Mouse (Mus musculus) kidney, postnatal 0 days (tissue): ENCODE results near the gene Tmc3. TPM values are rescaled to one million over a fixed set of nuclear protein-coding genes. Genes with fewer than 3 reads are reported as not detected.

Source experiments
- ATAC-seq: fragments of 200-750 bp; cut with Nextera tagmentation; replicated peaks from 2 replicates; pipeline ENCODE4 v1.8.0; 2017; ENCODE audit warnings: low read depth, moderate number of reproducible peaks, moderate TSS enrichment, moderate library complexity; ENCODE audit not compliant: low FRiP score
- DNase-seq: peaks from one replicate; pipeline ENCODE4 v3.0.0-alpha.2; 2016; ENCODE audit warnings: low spot score
- H3K27ac ChIP-seq: fragments of 300-500 bp; sonication (generic); 2 replicates; pipeline ENCODE4 v1.5.1; 2014; ENCODE audit warnings: mild to moderate bottlenecking
- H3K27me3 ChIP-seq: fragments of 300-500 bp; sonication (generic); 2 replicates; pipeline ENCODE4 v1.6.1; 2014; ENCODE audit warnings: low read length, mixed read lengths; ENCODE audit not compliant: insufficient read depth
- H3K36me3 ChIP-seq: fragments of 300-500 bp; sonication (generic); 2 replicates; pipeline ENCODE4 v1.6.1; 2014; ENCODE audit warnings: low read length, mixed read lengths; ENCODE audit not compliant: insufficient read depth
- H3K4me1 ChIP-seq: fragments of 300-500 bp; sonication (generic); replicated peaks from 2 replicates; pipeline ENCODE4 v1.6.1; 2014; ENCODE audit warnings: antibody characterized with exemption, low read length, mixed read lengths; ENCODE audit not compliant: insufficient read depth
- H3K4me2 ChIP-seq: fragments of 300-500 bp; sonication (generic); 2 replicates; pipeline ENCODE4 v1.6.1; 2014; ENCODE audit warnings: mild to moderate bottlenecking, low read length, moderate library complexity, mixed read lengths
- H3K4me3 ChIP-seq: fragments of 300-500 bp; sonication (generic); replicated peaks from 2 replicates; pipeline ENCODE4 v1.5.1; 2014; ENCODE audit warnings: low read depth, low read length
- H3K9ac ChIP-seq: fragments of 300-500 bp; sonication (generic); 2 replicates; pipeline ENCODE4 v1.6.1; 2014; ENCODE audit warnings: low read depth, low read length
- H3K9me3 ChIP-seq: fragments of 300-500 bp; sonication (generic); replicated peaks from 2 replicates; pipeline ENCODE4 v1.6.1; 2016; ENCODE audit warnings: low read length, inconsistent platforms, mixed read lengths
- CTCF ChIP-seq: IDR thresholded peaks from 2 replicates; pipeline ENCODE4 v1.5.1; 2016; ENCODE audit warnings: antibody characterized with exemption, low read depth, mild to moderate bottlenecking, moderate library complexity
- WGBS: fragments of 180-500 bp; shearing (Covaris S2); extraction: QIAGEN DNeasy Blood & Tissue Kit; methylation state at CpG from one replicate; pipeline ENCODE4 v1.1.7; 2014; 5-methylcytosine and 5-hydroxymethylcytosine counted together
- polyA plus RNA-seq: library from polyadenylated mRNA; unstranded; fragments of >200 nt; fragmentation: Nextera tagmentation; extraction: Ambion mirVana; gene quantifications from 2 replicates; pipeline ENCODE4 v1.2.1, GENCODE M21; 2015

Tmc3 gene
- polyA plus RNA-seq, 1 experiment from 2014 or later = 1.9 TPM

- 95% methylated on average over 2 of the region's 2 CpGs for WGBS
- Histone ChIP-seq H3K4me3 (no peak overlapping the region), H3K4me2 (no peak overlapping the region), H3K9me3 (no peaks in the 10 kb centered on the region), H3K27ac (no peak overlapping the region), H3K27me3 (no peaks in the 10 kb centered on the region), H3K4me1 (no peaks in the 10 kb centered on the region), H3K9ac (no peak overlapping the region), H3K36me3 (no peaks in the 10 kb centered on the region)
- DNase-seq (no peak), ATAC-seq (no peak)
- no peak for TF ChIP-seq CTCF
Observed at GRCm38 (mm10) chr7:83653605-83654051, 68.9 kb downstream of the Tmc3 start.

GRCm38 (mm10) chr7:83654196-83654595 is 69.5 kb downstream of the Tmc3 start:
- no peaks in the 10 kb centered on the region for H3K4me1 ChIP-seq
- H3K27me3 ChIP-seq = no peaks in the 10 kb centered on the region
- no peak overlapping the region for H3K27ac ChIP-seq
- no peak overlapping the region for H3K4me2 ChIP-seq
- no peak for TF ChIP-seq CTCF
- DNase-seq (no peak), ATAC-seq (no peak)
- H3K4me3 ChIP-seq = no peak overlapping the region
- WGBS = 79% methylated on average over 2 of the region's 2 CpGs
- H3K9me3 ChIP-seq = no peaks in the 10 kb centered on the region
- H3K36me3 ChIP-seq = no peaks in the 10 kb centered on the region
- H3K9ac ChIP-seq = no peak overlapping the region

- ATAC-seq (no peak), DNase-seq (peak; percentile 50)
- Histone ChIP-seq H3K27ac (peak overlapping the region; percentile 44; the same call in 1 of the 2 replicates), H3K4me3 (no peak overlapping the region), H3K27me3 (no peaks in the 10 kb centered on the region), H3K9ac (no peak overlapping the region), H3K4me2 (peak overlapping the region; percentile 1; the same call in 1 of the 2 replicates), H3K9me3 (no peaks in the 10 kb centered on the region), H3K36me3 (no peaks in the 10 kb centered on the region), H3K4me1 (no peaks in the 10 kb centered on the region)
- no peak for TF ChIP-seq CTCF
- 47% methylated on average over 5 of the region's 5 CpGs for WGBS
Observed at GRCm38 (mm10) chr7:83654938-83655630, 70.4 kb downstream of the Tmc3 start.

GRCm38 (mm10) chr7:83658716-83659115 is 74.0 kb downstream of the Tmc3 start:
- H3K9me3 ChIP-seq = no peaks in the 10 kb centered on the region
- peak; percentile 52; the same call in 1 of the 2 replicates for ATAC-seq
- H3K4me3 ChIP-seq = no peak overlapping the region
- no peaks in the 10 kb centered on the region for H3K4me1 ChIP-seq
- no peak overlapping the region for H3K9ac ChIP-seq
- no peaks in the 10 kb centered on the region for H3K27me3 ChIP-seq
- DNase-seq = peak; percentile 32
- no peak for TF ChIP-seq CTCF
- 68% methylated on average over 1 of the region's 1 CpGs for WGBS
- no peak overlapping the region for H3K4me2 ChIP-seq
- no peaks in the 10 kb centered on the region for H3K36me3 ChIP-seq
- 0 out of 2 replicates have a peak overlapping the region, but pooled peaks have one; percentile 66 for H3K27ac ChIP-seq

GRCm38 (mm10) chr7:83659159-83660065 is 74.7 kb downstream of the Tmc3 start:
- Histone ChIP-seq H3K4me2 (no peak overlapping the region), H3K36me3 (no peaks in the 10 kb centered on the region), H3K9me3 (no peaks in the 10 kb centered on the region), H3K27ac (peak overlapping the region; percentile 66; the same call in 1 of the 2 replicates), H3K4me3 (no peak overlapping the region), H3K9ac (no peak overlapping the region), H3K27me3 (no peaks in the 10 kb centered on the region), H3K4me1 (no peaks in the 10 kb centered on the region)
- TF ChIP-seq CTCF = no peak
- peak; percentile 36 for DNase-seq
- no peak for ATAC-seq
- WGBS = 75% methylated on average over 9 of the region's 9 CpGs

- Histone ChIP-seq H3K27ac (no peak overlapping the region; the same call in 1 of the 2 replicates), H3K9me3 (no peaks in the 10 kb centered on the region), H3K4me2 (no peak overlapping the region), H3K27me3 (no peaks in the 10 kb centered on the region), H3K36me3 (no peaks in the 10 kb centered on the region), H3K9ac (no peak overlapping the region), H3K4me1 (no peaks in the 10 kb centered on the region), H3K4me3 (no peak overlapping the region)
- TF ChIP-seq CTCF = peak; percentile 13; the same call in 1 of the 2 replicates
- ATAC-seq = no peak
- 88% methylated on average over 11 of the region's 11 CpGs for WGBS
- DNase-seq = no peak
Observed at GRCm38 (mm10) chr7:83660273-83660691, 75.6 kb downstream of the Tmc3 start.
